ENCODE assay signal across 21 mouse cellular contexts in genomic region chr17:72571379-72571778, GRCm38 (mm10). TPM values are rescaled to one million over a fixed set of nuclear protein-coding genes. Genes with fewer than 3 reads are reported as not detected.
"Had no signal": no experiment of that assay in that cellular context is flagged by ENCODE, and none has a peak within 500 bp of the region (broad histone marks: within the 10 kb centered on the region; RNA-seq: fewer than 3 reads in every experiment).

No protein-coding gene starts in this region.

- H3K27me3 ChIP-seq: midbrain, embryonic 12.5 days; midbrain, embryonic 15.5 days had no signal

- H3K27ac ChIP-seq: midbrain, embryonic 10.5 days; midbrain, embryonic 12.5 days; midbrain, embryonic 15.5 days; neural tube, embryonic 13.5 days; neural tube, embryonic 15.5 days had no signal

- ATAC-seq: midbrain, embryonic 15.5 days had no signal

- H3K9me3 ChIP-seq: midbrain, embryonic 10.5 days; midbrain, embryonic 12.5 days; midbrain, embryonic 15.5 days; neural tube, embryonic 13.5 days; neural tube, embryonic 15.5 days had no signal

- H3K36me3 ChIP-seq: midbrain, embryonic 10.5 days; midbrain, embryonic 12.5 days; midbrain, embryonic 15.5 days; neural tube, embryonic 13.5 days; neural tube, embryonic 15.5 days had no signal

- DNase-seq: lung, adult 18-20 months; lung, embryonic 14.5 days; lung, postnatal 10 days; lung, postnatal 4 days; retina, postnatal 1 day; right cerebral cortex, adult 18-20 months; right cerebral cortex, postnatal 25 days; right cerebral cortex, postnatal 4 days; spleen, adult 18-20 months; thymus, adult 18-20 months; thymus, postnatal 14 days; thymus, postnatal 36 days had no signal

- H3K4me2 ChIP-seq: lung, embryonic 14.5 days; midbrain, embryonic 12.5 days; midbrain, embryonic 15.5 days; neural tube, embryonic 13.5 days; neural tube, embryonic 15.5 days had no signal

- H3K9ac ChIP-seq: lung, embryonic 14.5 days; midbrain, embryonic 12.5 days; midbrain, embryonic 15.5 days; neural tube, embryonic 13.5 days; neural tube, embryonic 15.5 days had no signal

- H3K4me3 ChIP-seq: midbrain, embryonic 10.5 days; midbrain, embryonic 12.5 days; midbrain, embryonic 15.5 days; myocyte; neural tube, embryonic 13.5 days; neural tube, embryonic 15.5 days had no signal

RNA-seq across cellular contexts. Expression of gene Alk, which starts 33.0 kb away (rescaled TPM):
- total RNA-seq: megakaryocyte, adult 5-6 weeks; megakaryocyte-erythroid progenitor cell, adult 5-6 weeks had no signal
- polyA plus RNA-seq: lung, embryonic 16.5 days; myocyte had no signal
